In the genomic region with DNA sequence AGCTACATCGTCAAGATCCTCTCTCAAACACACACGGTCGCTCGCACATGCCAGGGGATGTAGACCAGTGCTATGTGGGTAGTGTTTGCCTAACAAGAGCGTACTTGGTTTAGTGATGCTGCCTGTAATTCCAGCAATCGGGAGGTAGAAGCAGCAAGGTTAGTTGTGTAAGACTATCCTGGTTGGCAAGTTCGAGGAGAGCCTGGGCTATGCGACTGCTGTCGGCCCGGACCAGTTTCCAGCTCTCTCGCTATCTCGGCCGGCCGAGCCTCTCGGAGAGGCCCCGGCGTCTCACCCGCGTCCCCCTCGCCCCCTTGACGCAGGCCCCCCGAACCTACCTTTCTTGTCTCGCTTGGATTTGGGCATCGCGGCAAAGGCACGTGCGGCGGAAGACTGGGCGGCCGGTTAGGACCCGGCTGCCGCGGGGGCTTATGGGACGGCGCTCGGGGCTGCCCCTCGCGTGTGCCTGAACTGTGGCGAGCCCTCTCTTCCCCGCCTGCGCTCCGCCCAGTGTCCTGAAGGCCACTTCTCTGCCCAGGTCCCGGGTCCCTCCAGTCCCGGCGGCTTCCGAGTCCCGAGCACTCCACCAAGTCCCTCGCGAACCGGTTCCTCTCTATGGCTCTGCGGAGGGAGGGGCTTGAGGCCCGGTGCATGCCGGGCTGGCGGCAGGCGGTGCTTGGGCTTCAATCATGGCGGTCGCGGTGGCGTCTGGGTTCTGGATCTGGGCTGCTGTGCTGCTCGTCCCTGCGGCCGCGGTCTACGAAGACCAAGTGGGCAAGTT, we compare ENCODE assay signal across 8 mouse cellular contexts. TPM values are rescaled to one million over a fixed set of nuclear protein-coding genes. Genes with fewer than 3 reads are reported as not detected.
DNase-seq lines count a peak whose midpoint lies in the region; ATAC-seq and TF ChIP-seq lines count a peak whose summit lies in the region.

A gene (minus strand): TSS at position 646 of the 781 bp plus-strand sequence.
A gene (plus strand): TSS at position 657 of the 781 bp plus-strand sequence.
A gene (plus strand): TSS at position 679 of the 781 bp plus-strand sequence.

- intact Hi-C loops in gastrocnemius, adult 2 months (cut with DNase I), result no loop called here

- H3K27ac ChIP-seq in gastrocnemius, adult 2 months, result peak within 1 kb of the TSS; percentile 100
- H3K27ac ChIP-seq in hindbrain, embryonic 16.5 days (ENCODE audit: low read depth, low read length), result peak within 1 kb of the TSS; percentile 98

- peak within 1 kb of the TSS; percentile 88 for H3K4me3 ChIP-seq in gastrocnemius, adult 2 months
- peak within 1 kb of the TSS; percentile 86 for H3K4me3 ChIP-seq in hindbrain, embryonic 16.5 days (ENCODE audit: low read length)

- peak within 1 kb of the TSS; percentile 97 for H3K4me2 ChIP-seq in hindbrain, embryonic 16.5 days (ENCODE audit: low read length)

- no peaks in the 10 kb centered on the region for H3K27me3 ChIP-seq in hindbrain, embryonic 16.5 days (replicated peaks; ENCODE audit: control insufficient read depth, insufficient read depth, low read length)

- peak within 1 kb of the TSS; percentile 98 for H3K9ac ChIP-seq in hindbrain, embryonic 16.5 days (ENCODE audit: low read depth, low read length)

- H3K4me1 ChIP-seq in hindbrain, embryonic 16.5 days (ENCODE audit: control insufficient read depth, insufficient read depth, low read depth, low read length), result peaks cover 19% of the 10 kb centered on the region

- peak; percentile 97 for ATAC-seq in activated CD4-positive, CD25-positive, alpha-beta regulatory T cell, adult 4 months
- ATAC-seq in common myeloid progenitor, adult 5-6 weeks (replicated peaks; ENCODE audit: low read depth, poor library complexity, severe bottlenecking), result peak; percentile 95
- peak; percentile 97 for ATAC-seq in hindbrain, embryonic 16.5 days

- peak; percentile 89 for DNase-seq in gastrocnemius, adult 2 months
- peak; percentile 79 to 89 for DNase-seq in left cerebral cortex, adult 18-20 months (ENCODE audit: low spot score in 2 of 2)
- DNase-seq in lung, postnatal 4 days, result peak; percentile 89 to 90
- DNase-seq in retina, postnatal 1 day, result peak; percentile 92
- peak; percentile 87 for DNase-seq in thymus, postnatal 4 days

- no peaks in the 10 kb centered on the region for H3K9me3 ChIP-seq in hindbrain, embryonic 16.5 days (ENCODE audit: control insufficient read depth, low read length)

- peaks cover 12% of the 10 kb centered on the region for H3K36me3 ChIP-seq in hindbrain, embryonic 16.5 days (ENCODE audit: control insufficient read depth, insufficient read depth, low read length)

- no peak for TF ChIP-seq CTCF in gastrocnemius, adult 2 months (IDR thresholded peaks at IDR 0.05)

- WGBS in hindbrain, embryonic 16.5 days, result under 1% methylated on average over 60 of the region's 64 CpGs

RNA-seq across cellular contexts. Expression of the first gene that starts in this region (rescaled TPM):
- 10 to 100 TPM; 39.1 to 56.7 TPM for polyA plus RNA-seq in activated CD4-positive, CD25-positive, alpha-beta regulatory T cell, adult 4 months (2017; shearing (Covaris generic))
- total RNA-seq in common myeloid progenitor, adult 5-6 weeks (2017), result 62.4 and 68.3 TPM in 2 replicates
- total RNA-seq in gastrocnemius, adult 2 months (2021), result 10 to 100 TPM; 34.9 to 35.7 TPM
- 82.7 and 84.5 TPM in 2 replicates for polyA plus RNA-seq in hindbrain, embryonic 16.5 days (2015; fragmentation: Nextera tagmentation; extraction: Ambion mirVana)
- total RNA-seq in left cerebral cortex, adult 18-20 months (2021), result 10 to 100 TPM; 44.3 to 47.5 TPM

RNA-seq across cellular contexts. Expression of the second gene that starts in this region (rescaled TPM):
- 10 to 100 TPM; 19.9 to 20.6 TPM for polyA plus RNA-seq in activated CD4-positive, CD25-positive, alpha-beta regulatory T cell, adult 4 months (2017; shearing (Covaris generic))
- 30.5 and 43.8 TPM in 2 replicates for total RNA-seq in common myeloid progenitor, adult 5-6 weeks (2017)
- total RNA-seq in gastrocnemius, adult 2 months (2021), result 10 to 100 TPM; 29.1 to 32.6 TPM
- 45.3 and 49.1 TPM in 2 replicates for polyA plus RNA-seq in hindbrain, embryonic 16.5 days (2015; fragmentation: Nextera tagmentation; extraction: Ambion mirVana)
- total RNA-seq in left cerebral cortex, adult 18-20 months (2021), result 10 to 100 TPM; 83.1 to 87.3 TPM

RNA-seq across cellular contexts. Expression of the third gene that starts in this region (rescaled TPM):
- polyA plus RNA-seq in activated CD4-positive, CD25-positive, alpha-beta regulatory T cell, adult 4 months (2017; shearing (Covaris generic)), result 10 to 100 TPM; 40.6 to 63.7 TPM
- 62.5 and 91.7 TPM in 2 replicates for total RNA-seq in common myeloid progenitor, adult 5-6 weeks (2017)
- total RNA-seq in gastrocnemius, adult 2 months (2021), result 100 to 1,000 TPM in 1 of 2 experiments, 10 to 100 TPM in 1; 94.7 to 125 TPM
- 82.1 and 84.6 TPM in 2 replicates for polyA plus RNA-seq in hindbrain, embryonic 16.5 days (2015; fragmentation: Nextera tagmentation; extraction: Ambion mirVana)
- total RNA-seq in left cerebral cortex, adult 18-20 months (2021), result 100 to 1,000 TPM; 168 to 170 TPM

Comparison
In these comparisons a context has a peak if more than half of its experiments do, and no peak if none do; other contexts are left out.
1. Peak in every context shown above with its lines: DNase-seq, ATAC-seq, H3K4me3 ChIP-seq and H3K27ac ChIP-seq.